Mouse (Mus musculus) liver, postnatal 0 days (tissue): Measurements from ENCODE around the gene Vasn. TPM values are rescaled to one million over a fixed set of nuclear protein-coding genes. Genes with fewer than 3 reads are reported as not detected.

Experiments
- ATAC-seq: fragments of 200-750 bp; cut with Nextera tagmentation; 2 replicates; pipeline ENCODE4 v1.8.0; 2017; ENCODE audit warnings: mild to moderate bottlenecking, moderate library complexity
- DNase-seq: peaks from one replicate; pipeline ENCODE4 v3.0.0-alpha.2; 2016
- H3K27ac ChIP-seq: fragments of 300-500 bp; sonication (generic); 2 replicates; pipeline ENCODE4 v1.5.1; 2014; ENCODE audit warnings: antibody characterized with exemption, moderate library complexity, mild to moderate bottlenecking, low read depth
- H3K27me3 ChIP-seq: fragments of 300-500 bp; sonication (generic); 2 replicates; pipeline ENCODE4 v1.6.1; 2014; ENCODE audit warnings: low read length, control low read depth, mixed read lengths; ENCODE audit not compliant: insufficient read depth
- H3K36me3 ChIP-seq: fragments of 300-500 bp; sonication (generic); replicated peaks from 2 replicates; pipeline ENCODE4 v1.6.1; 2014; ENCODE audit warnings: mild to moderate bottlenecking, control low read depth, low read length, moderate library complexity, mixed read lengths; ENCODE audit not compliant: insufficient read depth
- H3K4me1 ChIP-seq: fragments of 300-500 bp; sonication (generic); 2 replicates; pipeline ENCODE4 v1.6.1; 2014; ENCODE audit warnings: antibody characterized with exemption, mild to moderate bottlenecking, control low read depth; ENCODE audit not compliant: insufficient read depth
- H3K4me2 ChIP-seq: fragments of 300-500 bp; sonication (generic); 2 replicates; pipeline ENCODE4 v1.6.1; 2014; ENCODE audit warnings: low read depth, mild to moderate bottlenecking, low read length, moderate library complexity, mixed read lengths
- H3K4me3 ChIP-seq: fragments of 300-500 bp; sonication (generic); 2 replicates; pipeline ENCODE4 v1.5.1; 2014; ENCODE audit warnings: low read depth, low read length
- H3K9ac ChIP-seq: fragments of 300-500 bp; sonication (generic); replicated peaks from 2 replicates; pipeline ENCODE4 v1.6.1; 2014; ENCODE audit warnings: mild to moderate bottlenecking, moderate library complexity
- H3K9me3 ChIP-seq: fragments of 300-500 bp; sonication (generic); 2 replicates; pipeline ENCODE4 v1.6.1; 2016; ENCODE audit warnings: mild to moderate bottlenecking, control low read depth, low read length, mixed read lengths
- CTCF ChIP-seq: sonication (generic); IDR thresholded peaks from 2 replicates; pipeline ENCODE4 v1.5.1; 2016; ENCODE audit warnings: antibody characterized with exemption, low read depth
- EP300 ChIP-seq: IDR thresholded peaks from 2 replicates; pipeline ENCODE4 v1.6.1; 2016; ENCODE audit warnings: antibody characterized with exemption, low read depth, mild to moderate bottlenecking
- WGBS: fragments of 180-500 bp; shearing (Covaris S2); extraction: QIAGEN DNeasy Blood & Tissue Kit; methylation state at CpG from one replicate; pipeline ENCODE4 v1.1.7; 2014; ENCODE audit not compliant: insufficient replicate concordance; 5-methylcytosine and 5-hydroxymethylcytosine counted together
- polyA plus RNA-seq: library from polyadenylated mRNA; unstranded; fragments of >200 nt; fragmentation: Nextera tagmentation; extraction: Ambion mirVana; gene quantifications from 2 replicates; pipeline ENCODE4 v1.2.1, GENCODE M21; 2015

Gene Vasn
- polyA plus RNA-seq, 1 experiment from 2014 or later: 1.9 TPM

GRCm38 (mm10) chr16:4605514-4606131 lies 34.1 kb upstream of the Vasn start:
- no peak for ATAC-seq
- Histone ChIP-seq H3K36me3 (no peaks in the 10 kb centered on the region), H3K9ac (no peak overlapping the region), H3K27me3 (no peaks in the 10 kb centered on the region), H3K9me3 (no peaks in the 10 kb centered on the region), H3K27ac (no peak overlapping the region), H3K4me2 (no peak overlapping the region), H3K4me3 (no peak overlapping the region), H3K4me1 (peaks cover 36% of the 10 kb centered on the region)
- no peak for TF ChIP-seq EP300
- TF ChIP-seq CTCF: no peak
- DNase-seq: no peak
- WGBS: 57% methylated on average over 12 of the region's 13 CpGs

GRCm38 (mm10) chr16:4606431-4607084 lies 33.2 kb upstream of the Vasn start:
- H3K4me3 ChIP-seq: no peak overlapping the region
- H3K9me3 ChIP-seq: no peaks in the 10 kb centered on the region
- DNase-seq: peak; percentile 53
- 19% methylated on average over 5 of the region's 5 CpGs for WGBS
- H3K4me2 ChIP-seq: no peak overlapping the region
- H3K36me3 ChIP-seq: 0 out of 2 replicates have a peak, but pooled peaks cover 4% of the 10 kb centered on the region
- peaks cover 36% of the 10 kb centered on the region for H3K4me1 ChIP-seq
- H3K27ac ChIP-seq: 0 out of 2 replicates have a peak overlapping the region, but pooled peaks have one; percentile 3
- no peak for ATAC-seq
- H3K9ac ChIP-seq: no peak overlapping the region
- TF ChIP-seq CTCF (peak; percentile 69), EP300 (no peak)
- H3K27me3 ChIP-seq: no peaks in the 10 kb centered on the region

GRCm38 (mm10) chr16:4607818-4608531 lies 31.8 kb upstream of the Vasn start:
- peaks cover 26% of the 10 kb centered on the region for H3K4me1 ChIP-seq
- H3K9ac ChIP-seq: no peak overlapping the region
- no peak overlapping the region for H3K4me2 ChIP-seq
- WGBS: 51% methylated on average over 9 of the region's 9 CpGs
- no peak overlapping the region for H3K27ac ChIP-seq
- H3K27me3 ChIP-seq: no peaks in the 10 kb centered on the region
- ATAC-seq: peak; percentile 71
- DNase-seq: peak; percentile 88
- H3K4me3 ChIP-seq: no peak overlapping the region
- TF ChIP-seq EP300: no peak
- TF ChIP-seq CTCF: peak; percentile 98
- no peaks in the 10 kb centered on the region for H3K9me3 ChIP-seq
- H3K36me3 ChIP-seq: peaks cover 4% of the 10 kb centered on the region; the same call in 1 of the 2 replicates

- DNase-seq (no peak), ATAC-seq (no peak)
- Histone ChIP-seq H3K27me3 (no peaks in the 10 kb centered on the region), H3K27ac (no peak overlapping the region), H3K9ac (no peak overlapping the region), H3K4me3 (no peak overlapping the region), H3K4me2 (no peak overlapping the region), H3K36me3 (peaks cover 8% of the 10 kb centered on the region; the same call in 1 of the 2 replicates), H3K9me3 (no peaks in the 10 kb centered on the region), H3K4me1 (peaks cover 22% of the 10 kb centered on the region)
- TF ChIP-seq EP300: no peak
- no peak for TF ChIP-seq CTCF
- 79% methylated on average over 19 of the region's 19 CpGs for WGBS
Measured at GRCm38 (mm10) chr16:4608532-4609059, 31.1 kb upstream of the Vasn start.

GRCm38 (mm10) chr16:4611193-4611592 lies 28.5 kb upstream of the Vasn start:
- peaks cover 20% of the 10 kb centered on the region for H3K36me3 ChIP-seq
- DNase-seq (no peak), ATAC-seq (no peak)
- no peak overlapping the region for H3K27ac ChIP-seq
- no peaks in the 10 kb centered on the region for H3K27me3 ChIP-seq
- H3K9ac ChIP-seq: no peak overlapping the region
- peaks cover 11% of the 10 kb centered on the region for H3K4me1 ChIP-seq
- no peak for TF ChIP-seq EP300
- no peak overlapping the region for H3K4me2 ChIP-seq
- no peaks in the 10 kb centered on the region for H3K9me3 ChIP-seq
- WGBS: 78% methylated on average over 5 of the region's 5 CpGs
- no peak overlapping the region for H3K4me3 ChIP-seq

GRCm38 (mm10) chr16:4611676-4612075 lies 28.1 kb upstream of the Vasn start:
- Histone ChIP-seq H3K27ac (no peak overlapping the region), H3K4me1 (peaks cover 6% of the 10 kb centered on the region), H3K27me3 (no peaks in the 10 kb centered on the region), H3K4me2 (no peak overlapping the region), H3K9me3 (no peaks in the 10 kb centered on the region), H3K36me3 (peaks cover 24% of the 10 kb centered on the region), H3K4me3 (no peak overlapping the region), H3K9ac (no peak overlapping the region)
- TF ChIP-seq EP300 (no peak), CTCF (peak; percentile 17; the same call in 1 of the 2 replicates)
- ATAC-seq (no peak), DNase-seq (no peak)
- WGBS: 89% methylated on average over 7 of the region's 7 CpGs
